Comparison of ENCODE assay signal across 9 mouse cellular contexts in the genomic region with DNA sequence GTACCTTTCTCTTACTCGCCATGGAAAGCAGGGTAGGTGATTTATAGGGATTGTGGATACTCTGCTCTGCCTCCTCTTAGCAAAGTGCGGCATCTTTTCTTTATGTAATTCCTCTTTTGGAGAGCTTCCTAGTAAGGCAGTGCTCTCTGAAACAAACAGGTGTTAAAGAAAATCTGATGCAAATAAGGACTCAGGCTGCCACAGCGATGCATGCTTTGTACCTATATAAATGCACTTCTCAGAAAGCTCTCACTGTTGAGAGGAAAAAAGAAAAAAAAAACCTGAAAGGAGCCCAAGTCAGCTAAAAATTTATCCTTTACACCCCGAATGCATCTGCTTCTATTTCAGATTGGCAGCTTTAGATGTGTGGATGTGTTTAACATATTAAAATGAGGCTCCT.
"Had no signal": no experiment of that assay in that cellular context is flagged by ENCODE, and none has a peak within 500 bp of the region (broad histone marks: within the 10 kb centered on the region; RNA-seq: fewer than 3 reads in every experiment).

No protein-coding gene starts in this region.

- DNase-seq: kidney, adult 2 months; kidney, postnatal 25 days; liver; liver, embryonic 13.5 days; liver, postnatal 0 days; thymus, postnatal 4 days had no signal

- H3K4me2 ChIP-seq: limb, embryonic 12.5 days; liver, embryonic 13.5 days; midbrain, embryonic 12.5 days had no signal

- H3K36me3 ChIP-seq: limb, embryonic 12.5 days; liver, embryonic 13.5 days; midbrain, embryonic 12.5 days had no signal

- ATAC-seq: intestine, embryonic 16.5 days; liver, postnatal 0 days had no signal

- H3K4me1 ChIP-seq: limb, embryonic 12.5 days; liver, embryonic 13.5 days; midbrain, embryonic 12.5 days had no signal

- H3K4me3 ChIP-seq: limb, embryonic 12.5 days; liver, embryonic 13.5 days; midbrain, embryonic 12.5 days had no signal

- H3K9me3 ChIP-seq: limb, embryonic 12.5 days; liver, embryonic 13.5 days; midbrain, embryonic 12.5 days had no signal

- H3K9ac ChIP-seq: limb, embryonic 12.5 days; liver, embryonic 13.5 days; liver, postnatal 0 days; midbrain, embryonic 12.5 days had no signal

- H3K27me3 ChIP-seq: limb, embryonic 12.5 days; liver, embryonic 13.5 days; midbrain, embryonic 12.5 days had no signal

- H3K27ac ChIP-seq: limb, embryonic 12.5 days; liver, embryonic 13.5 days; midbrain, embryonic 12.5 days had no signal
